Mouse (Mus musculus): Measurements from ENCODE around the gene Rbm44.

Rbm44 gene

DNA sequence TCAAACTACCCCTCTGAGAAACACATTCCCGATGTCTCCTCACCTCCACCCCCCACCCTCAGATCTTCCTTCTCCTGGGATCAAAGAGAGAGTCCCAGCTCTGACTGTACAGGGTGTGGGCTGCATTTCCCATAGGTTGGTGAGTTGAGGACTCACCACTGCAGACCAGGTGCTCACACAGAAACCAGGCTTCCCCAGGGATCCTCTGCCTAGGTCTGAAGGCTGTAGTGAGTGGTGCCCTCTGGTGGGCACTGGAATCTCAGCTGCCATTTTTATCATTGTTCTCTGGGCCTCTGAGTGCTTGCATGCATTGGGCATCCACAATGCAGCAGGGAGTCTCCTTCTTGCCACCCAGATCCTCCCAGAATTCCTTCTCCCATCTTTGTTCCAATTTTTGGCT lies 66.2 kb downstream of the Rbm44 start:
- peak; percentile 80 for DNase-seq (ENCODE audit: low read depth)

DNA sequence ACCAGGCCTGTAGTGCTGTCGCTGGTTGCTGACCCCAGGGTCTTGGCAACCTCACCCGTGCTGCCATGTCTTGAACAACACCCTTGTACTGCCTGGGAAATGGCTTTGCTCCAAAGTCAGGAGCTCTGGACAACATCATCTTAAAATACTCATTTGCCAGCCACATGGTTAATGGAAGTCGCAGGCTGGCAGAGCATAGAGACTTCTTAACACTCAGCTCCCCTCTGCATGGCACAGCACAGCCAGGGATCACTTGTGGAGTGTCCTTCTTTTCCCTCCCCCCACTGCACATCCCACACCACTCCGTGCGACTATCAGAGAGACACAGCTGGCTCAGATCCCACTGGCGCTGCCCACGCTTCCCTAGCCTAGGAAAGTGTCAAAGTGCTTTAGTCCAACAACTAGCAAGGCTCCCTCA lies 66.7 kb downstream of the Rbm44 start:
- DNase-seq (ENCODE audit: low read depth) = no peak

- DNase-seq (ENCODE audit: low read depth) = no peak
These were observed 70.4 kb downstream of the Rbm44 start for GRCm38 (mm10) chr1:91215264-91215663.

- DNase-seq (ENCODE audit: low read depth) = peak; percentile 76
These were observed 71.1 kb downstream of the Rbm44 start for GRCm38 (mm10) chr1:91215981-91216380.

GRCm38 (mm10) chr1:91216504-91217267 lies 71.8 kb downstream of the Rbm44 start:
- peak; percentile 67 for DNase-seq (ENCODE audit: low read depth)

DNA sequence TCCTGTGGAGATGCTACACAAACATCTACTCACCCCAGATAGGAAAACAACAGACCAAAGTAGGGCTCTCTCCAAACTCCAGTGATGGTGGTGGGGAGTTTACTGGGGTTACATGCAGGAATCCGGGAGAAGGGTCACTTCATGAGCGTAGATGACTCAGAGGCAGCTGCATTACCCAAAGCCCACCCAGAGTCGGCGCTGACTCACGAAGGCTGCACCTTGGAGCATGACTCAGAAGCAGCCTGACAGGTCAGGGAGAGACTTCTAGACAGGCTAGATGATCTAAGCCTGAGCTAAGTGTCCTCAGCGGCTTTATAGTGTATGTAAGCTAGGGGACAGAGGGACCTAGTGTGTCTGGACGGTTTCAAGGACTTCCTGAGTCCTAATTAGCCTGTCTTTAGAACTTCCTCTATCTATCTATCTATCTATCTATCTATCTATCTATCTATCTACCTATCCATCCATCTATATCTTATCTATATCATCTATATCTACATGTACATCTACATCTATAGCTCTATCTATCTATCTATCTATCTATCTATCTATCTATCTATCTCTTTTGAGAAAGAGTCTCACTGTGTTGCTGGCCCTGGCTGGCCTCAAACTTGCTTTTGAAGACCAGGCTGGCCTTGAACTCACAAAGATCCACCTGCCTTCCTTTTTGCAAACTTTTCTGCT lies 74.9 kb downstream of the Rbm44 start:
- peak; percentile 66 for DNase-seq (ENCODE audit: low read depth)

GRCm38 (mm10) chr1:91220322-91220672 lies 75.4 kb downstream of the Rbm44 start:
- DNase-seq (ENCODE audit: low read depth) = no peak

Data from NIH3T3 (cell line).